Mouse (Mus musculus) brain, adult 2 months (tissue): ENCODE results near the gene Actr1a.
A peak's percentile ranks its signal among the peaks of the same experiment; 100 is the strongest.

Experiments used
- DNase-seq: peaks from one replicate; pipeline ENCODE4 v3.0.0; 2011; ENCODE audit warnings: low read depth, low spot score

The Actr1a gene

DNA sequence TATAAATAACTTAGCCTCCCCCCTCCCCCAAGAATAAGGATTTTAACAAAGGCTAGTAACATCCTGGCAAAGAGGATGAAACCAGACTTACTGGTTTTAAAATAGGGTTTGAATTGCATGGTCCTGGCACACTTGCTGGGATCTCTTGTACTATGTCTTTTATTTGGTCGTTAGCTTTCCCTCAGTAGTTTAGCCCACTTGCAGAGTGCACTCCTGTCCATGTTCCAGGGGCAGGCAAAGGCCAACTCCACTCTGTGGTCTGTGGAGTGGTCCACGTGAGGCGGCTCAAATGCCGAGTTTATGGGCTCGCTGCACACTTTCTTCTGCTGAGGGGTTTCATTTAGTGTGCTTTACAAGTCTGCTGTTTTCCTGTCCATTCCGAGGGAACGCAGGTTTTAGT, 4.3 kb upstream of the Actr1a start:
- DNase-seq, result no peak

- DNase-seq, result no peak
Observed at GRCm38 (mm10) chr19:46399372-46399771, 3.8 kb upstream of the Actr1a start.

DNA sequence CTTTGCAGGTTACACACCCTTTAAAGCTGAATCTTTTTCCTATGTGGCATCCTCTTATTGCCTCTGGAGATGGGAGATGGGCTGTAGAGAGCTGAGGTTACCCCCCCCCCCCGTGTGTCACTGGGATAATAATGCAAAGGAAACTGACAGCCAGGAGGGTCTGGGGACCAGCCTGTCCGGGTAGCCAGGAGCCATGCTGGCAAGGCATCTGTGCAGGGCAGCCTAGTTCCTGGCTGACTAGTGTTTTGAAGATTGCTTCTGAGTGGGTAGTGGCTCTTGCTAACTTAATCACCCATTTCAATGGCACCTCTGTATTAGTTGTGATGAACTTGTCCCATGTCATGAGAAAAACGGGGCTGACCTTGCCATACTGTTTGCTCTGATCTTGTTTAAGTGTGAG, 2.9 kb upstream of the Actr1a start:
- no peak for DNase-seq

DNA sequence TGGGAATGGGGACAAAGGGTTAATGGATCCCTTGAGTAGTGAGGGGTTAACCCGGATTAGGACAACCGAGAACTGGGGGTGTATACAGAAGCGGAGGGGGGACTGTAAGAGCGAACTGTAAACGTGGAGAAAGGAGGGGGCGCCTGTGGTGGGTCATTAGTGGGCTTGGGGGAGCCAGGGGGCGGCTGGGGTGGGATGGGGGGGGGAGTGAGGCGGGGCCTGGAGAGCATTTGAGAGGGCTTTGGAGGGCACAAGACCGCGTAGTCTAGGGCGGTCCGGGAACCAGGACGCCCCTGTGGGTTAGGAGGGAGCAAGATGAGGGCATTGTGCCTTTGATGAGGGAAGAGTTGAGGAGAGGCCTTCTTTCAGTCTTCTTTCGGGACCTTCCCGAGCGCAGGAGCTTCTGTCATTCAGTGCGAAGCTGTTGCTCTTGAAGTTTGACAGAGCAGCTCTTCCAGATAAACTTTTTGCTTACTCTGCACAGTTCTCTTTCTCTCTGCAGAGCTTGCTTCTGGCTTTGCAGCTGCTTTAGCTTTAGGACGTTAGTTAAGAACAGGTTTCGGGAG, 2.0 kb upstream of the Actr1a start:
- no peak for DNase-seq

GRCm38 (mm10) chr19:46396686-46397435, 1.3 kb upstream of the Actr1a start, which contains the start of gene Sufu:
Sufu (plus strand) TSS chr19:46396896.
- DNase-seq, result peak; percentile 99

GRCm38 (mm10) chr19:46396109-46396508, 561 bp upstream of the Actr1a start:
- no peak for DNase-seq

GRCm38 (mm10) chr19:46394712-46395108, 838 bp downstream of the Actr1a start:
- no peak for DNase-seq

- peak; percentile 61 for DNase-seq
Observed at GRCm38 (mm10) chr19:46392018-46392417, 3.5 kb downstream of the Actr1a start.

DNA sequence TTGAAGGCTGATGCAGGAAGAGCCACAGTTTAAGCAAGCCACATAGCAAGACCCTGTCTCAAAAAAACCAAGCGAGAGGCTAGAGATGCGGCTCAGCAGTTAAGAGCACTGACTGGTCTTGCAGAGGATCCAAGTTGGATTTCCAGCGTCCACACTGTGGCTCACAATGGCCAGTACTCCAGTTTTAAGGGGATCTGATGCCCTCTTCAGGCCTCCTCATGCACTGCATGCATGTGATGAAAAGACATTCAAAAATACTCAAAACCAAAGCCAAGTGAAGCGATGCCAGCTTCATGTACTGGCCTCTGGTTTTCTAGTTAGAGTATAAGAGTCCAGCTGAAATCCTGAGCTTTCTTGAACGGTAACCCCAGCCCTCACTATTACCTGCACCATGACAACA, 5.7 kb downstream of the Actr1a start:
- peak; percentile 47 for DNase-seq

GRCm38 (mm10) chr19:46382275-46382674, 13.3 kb downstream of the Actr1a start:
- no peak for DNase-seq

- peak; percentile 45 for DNase-seq
Observed at GRCm38 (mm10) chr19:46375891-46376290, 19.7 kb downstream of the Actr1a start.

DNA sequence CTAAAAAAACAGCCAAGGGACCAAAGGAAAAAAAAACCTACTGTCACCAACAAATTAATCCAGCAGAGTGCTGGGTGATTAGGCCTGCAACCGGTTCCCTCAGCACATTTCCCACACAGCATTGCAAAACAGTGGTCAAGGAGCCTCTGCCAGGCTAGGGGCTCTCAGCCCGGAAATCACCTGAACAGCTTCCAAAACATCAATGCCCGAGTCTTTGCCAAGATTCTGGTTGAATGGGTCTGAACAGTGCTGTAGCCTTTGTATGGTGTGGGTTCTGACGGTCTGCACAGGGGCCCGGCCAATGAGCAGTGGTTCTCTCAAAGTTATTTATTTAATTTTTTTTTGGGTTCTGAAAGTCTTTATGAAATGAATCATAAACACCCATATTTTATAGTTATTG, 20.1 kb downstream of the Actr1a start:
- DNase-seq, result peak; percentile 40

DNA sequence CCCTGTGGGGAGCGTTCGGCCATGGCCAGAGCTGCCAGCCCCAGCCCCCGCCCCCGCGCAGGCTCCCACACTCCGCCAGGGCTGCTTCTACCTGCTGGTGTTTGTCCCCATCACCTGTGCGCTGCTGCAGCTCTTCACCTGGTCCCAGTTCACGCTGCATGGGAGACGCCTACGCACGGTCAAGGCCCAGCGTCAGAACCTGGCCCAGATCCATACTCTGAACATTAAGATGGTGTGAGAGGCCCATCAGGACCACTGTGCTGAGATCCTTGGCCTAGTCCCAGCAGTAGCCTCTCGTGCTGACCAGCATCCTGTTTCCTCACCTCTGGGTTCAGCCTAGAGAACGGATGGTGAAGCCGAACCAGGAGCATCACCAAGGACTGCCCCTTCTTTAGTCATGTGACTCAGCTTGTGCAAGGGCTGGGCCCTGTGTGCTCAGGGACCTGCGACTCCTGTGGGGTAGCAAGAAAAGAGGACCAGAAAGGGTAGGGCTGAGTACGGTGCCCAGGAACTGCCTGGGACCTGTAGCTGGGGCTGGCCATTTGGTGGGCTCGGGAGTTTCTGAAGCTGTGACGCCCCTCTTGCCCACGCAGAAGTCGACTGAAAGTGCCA, 21.0 kb downstream of the Actr1a start:
- peak; percentile 50 for DNase-seq

DNA sequence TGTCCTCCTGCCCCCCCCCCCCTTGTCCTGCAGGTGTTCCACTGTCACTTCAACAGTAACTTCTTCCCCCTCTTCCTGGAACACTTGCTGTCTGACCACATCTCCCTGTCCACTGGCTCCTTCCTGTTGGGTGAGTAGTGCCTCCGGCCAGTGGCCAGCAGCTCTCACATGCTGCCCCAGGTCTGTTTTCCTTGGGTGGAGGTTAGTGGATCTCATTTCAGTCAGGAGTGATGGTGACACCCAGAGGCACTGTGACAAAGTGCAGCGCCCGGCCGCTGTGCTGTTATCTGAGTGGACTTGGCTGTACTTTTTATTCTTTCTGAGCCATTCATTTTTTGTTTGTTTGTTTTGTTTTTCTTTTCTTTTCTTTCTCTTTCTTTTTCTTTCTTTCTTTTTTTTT, 26.3 kb downstream of the Actr1a start:
- DNase-seq, result peak; percentile 85

DNA sequence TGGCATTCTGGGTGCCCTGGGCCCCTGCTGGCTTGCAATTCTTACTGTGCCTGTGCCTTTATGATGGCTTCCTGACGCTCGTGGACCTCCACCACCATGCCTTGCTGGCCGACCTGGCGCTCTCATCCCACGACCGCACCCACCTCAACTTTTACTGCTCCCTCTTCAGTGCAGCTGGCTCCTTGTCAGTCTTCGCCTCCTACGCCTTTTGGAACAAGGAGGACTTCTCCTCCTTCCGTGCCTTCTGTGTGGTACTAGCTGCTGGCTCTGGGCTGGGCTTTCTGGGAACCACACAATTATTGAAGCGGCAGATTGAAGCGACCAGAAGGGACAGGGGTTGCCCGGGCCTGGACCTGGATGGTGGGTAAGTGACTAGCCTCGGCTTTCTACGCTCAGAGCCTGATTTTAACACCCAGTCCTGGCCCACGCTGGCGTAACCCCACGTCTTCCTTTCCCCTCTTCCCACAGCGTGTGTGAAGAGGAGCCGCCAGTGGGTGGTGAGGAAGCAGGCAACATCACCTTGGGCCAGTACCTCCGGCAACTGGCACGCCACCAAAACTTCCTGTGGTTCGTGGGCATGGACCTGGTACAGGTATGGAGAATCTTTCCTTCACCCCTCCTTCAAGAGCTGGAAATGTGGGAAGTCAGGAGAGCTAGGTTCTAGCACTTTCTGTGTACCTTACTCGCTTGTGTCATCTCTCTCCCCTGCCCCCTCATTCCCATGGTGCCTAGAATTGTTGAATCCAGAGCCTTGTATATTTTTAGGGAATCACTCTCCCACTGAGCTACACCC, 27.6 kb downstream of the Actr1a start:
- peak; percentile 83 for DNase-seq

DNA sequence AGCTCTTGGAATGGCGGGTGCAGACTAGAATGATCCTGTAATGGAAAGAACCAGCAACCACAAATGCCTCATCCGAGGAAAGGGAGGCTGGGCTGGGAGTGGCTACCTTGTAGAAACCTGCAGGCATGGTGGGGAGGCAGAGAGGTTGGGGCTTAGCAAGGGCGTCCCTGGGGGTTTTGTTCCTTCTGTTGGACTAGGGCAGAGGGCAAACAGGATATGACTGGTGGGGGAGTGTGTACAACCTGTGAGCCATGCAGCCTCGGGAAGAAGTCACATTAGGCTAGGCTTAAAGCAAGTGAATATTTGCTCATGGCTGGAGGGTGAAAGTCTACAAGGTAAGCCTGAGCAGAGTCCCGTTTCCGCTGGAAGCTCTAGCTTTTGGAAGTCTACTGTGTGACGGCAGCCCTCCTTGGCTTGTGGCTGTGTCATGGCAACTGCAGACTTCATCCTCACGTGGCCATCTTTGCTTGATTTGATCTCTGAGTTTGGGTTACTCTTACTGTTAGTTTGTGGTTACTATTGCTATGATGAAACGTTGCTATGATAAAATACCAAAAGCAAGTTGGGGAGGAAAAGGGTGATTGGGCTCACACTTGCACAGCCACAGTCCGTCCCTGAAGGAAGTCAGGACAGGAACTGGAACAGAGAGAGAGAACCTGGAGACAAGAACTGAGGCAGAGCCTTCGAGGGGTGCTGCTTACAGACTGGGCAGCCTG, 32.1 kb downstream of the Actr1a start:
- DNase-seq, result no peak

DNA sequence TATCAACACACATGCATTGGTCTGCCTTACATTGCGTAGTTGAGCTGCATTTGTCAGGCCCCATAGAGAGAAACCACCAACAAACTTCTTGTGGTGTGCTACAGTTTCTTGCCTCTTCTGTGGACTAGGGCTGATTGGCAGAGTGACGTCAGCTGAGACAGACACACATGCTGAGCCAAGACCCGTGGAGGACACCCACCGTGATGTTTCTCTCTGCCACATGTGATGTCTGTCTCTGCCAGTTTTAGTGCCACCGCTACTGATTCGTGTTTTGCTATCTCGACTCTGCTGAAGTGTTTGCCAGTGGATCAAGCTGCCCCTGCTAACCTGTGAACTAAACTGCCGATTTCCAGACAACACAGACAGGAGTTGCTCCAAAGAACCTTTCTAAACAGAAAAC, 33.4 kb downstream of the Actr1a start:
- no peak for DNase-seq

DNA sequence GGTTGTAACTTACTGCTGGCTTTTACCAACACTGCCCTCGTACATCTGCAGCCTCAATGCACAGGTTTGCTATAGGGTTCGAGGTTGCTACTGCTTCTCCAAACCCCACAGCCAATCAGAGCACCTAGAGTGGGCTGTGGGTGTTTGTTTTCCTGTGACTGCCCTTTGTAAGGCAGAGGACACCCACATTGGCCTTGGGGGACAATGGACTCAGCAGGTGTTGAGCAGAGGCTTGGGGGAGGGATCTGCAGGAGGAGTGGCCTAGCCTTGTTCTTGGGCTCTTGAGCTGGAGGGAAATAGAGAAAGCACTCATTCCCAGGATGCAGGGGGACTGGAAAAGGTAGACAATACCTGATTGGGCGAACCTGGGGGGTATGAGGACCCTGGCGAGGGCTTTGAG, 37.2 kb downstream of the Actr1a start:
- DNase-seq, result no peak

DNA sequence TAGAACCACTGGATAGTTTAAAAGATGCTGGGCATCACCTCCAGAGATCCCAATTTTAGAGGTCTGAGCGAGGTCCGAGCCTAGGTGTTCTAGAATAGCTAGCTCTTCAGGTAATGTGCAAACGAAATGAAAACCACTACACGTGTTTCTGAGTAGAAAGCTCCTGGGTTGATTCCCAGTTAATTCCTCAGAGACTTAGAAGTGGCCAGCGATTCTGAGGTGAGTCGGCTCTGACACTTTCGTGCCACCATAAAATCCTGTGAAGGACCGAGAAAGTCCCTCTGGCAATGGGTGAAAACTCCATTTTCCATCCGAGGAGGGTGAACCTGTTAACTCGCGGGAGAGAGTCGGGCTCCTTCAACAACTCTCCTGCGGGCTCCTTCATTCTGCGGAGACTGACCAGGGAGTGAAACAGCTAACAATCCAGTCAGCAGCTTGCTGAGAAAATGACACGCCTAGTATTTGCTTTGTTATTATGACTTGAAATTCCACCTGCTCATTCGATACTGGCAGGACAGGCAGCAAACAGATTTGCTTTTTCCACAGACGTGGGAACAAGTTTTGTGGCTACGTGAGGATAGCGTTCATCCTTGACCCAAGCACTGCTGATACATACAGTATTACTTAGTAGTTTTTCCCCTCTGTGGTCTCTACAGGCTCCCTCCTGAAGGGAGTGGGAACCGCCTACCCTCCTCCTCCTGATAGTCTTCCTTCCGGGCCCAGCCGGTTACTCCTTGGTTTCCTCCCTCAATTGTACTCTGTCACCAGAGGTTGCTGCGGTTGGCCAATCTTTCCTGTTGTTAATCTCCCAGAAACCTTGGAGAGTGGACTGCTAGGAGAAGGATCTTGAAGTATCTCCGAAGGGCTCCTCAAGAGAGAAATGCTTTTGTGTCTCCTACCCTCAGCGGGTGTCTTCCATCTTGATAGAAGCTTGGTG, 37.9 kb downstream of the Actr1a start:
- no peak for DNase-seq

GRCm38 (mm10) chr19:46356701-46357138, 38.8 kb downstream of the Actr1a start:
- DNase-seq, result peak; percentile 98
